Mouse (Mus musculus) induced T-regulatory cell, adult 2 months (primary cell): Measurements from ENCODE around the gene Pemt.
"Not testable (repeated sequence)": the region's sequence is repeated elsewhere in the genome, so short reads cannot be mapped to it uniquely, and the experiment has no call there.

Experiments used
- DNase-seq: peaks from one replicate; pipeline ENCODE4 v3.0.0-alpha.2; 2012; ENCODE audit warnings: low read depth

Pemt gene

DNA sequence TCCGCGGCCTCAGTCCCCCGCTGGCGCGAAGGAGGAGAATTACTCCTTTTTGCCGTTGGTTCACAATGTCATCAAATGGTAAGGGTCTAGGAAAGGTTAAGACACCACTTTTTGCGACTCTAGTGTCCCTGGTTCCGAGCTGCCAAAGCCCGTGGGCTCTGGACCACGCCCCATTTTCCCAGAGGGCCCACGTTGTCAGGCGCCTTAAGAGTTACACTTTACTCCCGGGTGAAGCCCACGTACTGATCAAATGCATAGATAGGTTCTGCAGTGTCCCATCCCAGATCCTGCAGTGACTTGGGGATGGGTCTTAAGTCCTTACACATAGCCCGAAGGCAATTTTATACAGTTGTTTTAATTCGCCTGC is 97.9 kb downstream of the Pemt start:
- DNase-seq, result no peak

DNA sequence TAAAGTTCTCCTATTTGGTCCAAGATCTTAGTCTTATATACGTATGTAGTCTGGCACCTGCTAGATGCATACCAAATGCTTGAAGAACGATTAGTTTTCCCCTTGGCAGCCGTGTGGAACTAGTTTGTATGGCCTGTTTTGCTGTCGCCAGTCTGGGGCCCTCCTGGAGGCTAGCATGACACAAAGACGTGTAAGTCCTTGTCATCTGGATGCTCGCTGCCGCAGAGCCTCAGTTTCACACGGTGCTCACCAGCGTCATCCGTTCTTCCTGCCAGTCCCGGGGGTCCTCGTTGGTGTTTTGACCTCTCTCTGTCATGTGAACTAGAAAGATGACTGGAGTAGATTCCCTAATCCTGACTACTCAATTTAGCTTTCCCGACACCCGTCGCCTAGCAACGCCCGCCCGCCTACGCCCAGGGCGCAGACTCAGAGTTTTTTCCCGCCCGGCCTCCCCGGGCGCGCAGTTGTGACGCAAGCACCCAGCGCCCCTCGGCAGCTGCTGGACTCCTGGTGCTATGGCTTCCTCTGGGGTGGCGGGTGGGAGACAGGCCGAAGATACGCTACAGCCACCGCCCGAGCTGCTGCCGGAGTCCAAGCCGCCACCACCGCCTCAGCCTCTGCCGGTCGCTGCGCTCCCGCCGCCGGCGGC is 98.4 kb downstream of the Pemt start, which contains the start of gene Med9:
TSS of gene Med9 (plus strand) at position 455 of the 649 bp plus-strand sequence.
- peak; percentile 91 for DNase-seq

DNA sequence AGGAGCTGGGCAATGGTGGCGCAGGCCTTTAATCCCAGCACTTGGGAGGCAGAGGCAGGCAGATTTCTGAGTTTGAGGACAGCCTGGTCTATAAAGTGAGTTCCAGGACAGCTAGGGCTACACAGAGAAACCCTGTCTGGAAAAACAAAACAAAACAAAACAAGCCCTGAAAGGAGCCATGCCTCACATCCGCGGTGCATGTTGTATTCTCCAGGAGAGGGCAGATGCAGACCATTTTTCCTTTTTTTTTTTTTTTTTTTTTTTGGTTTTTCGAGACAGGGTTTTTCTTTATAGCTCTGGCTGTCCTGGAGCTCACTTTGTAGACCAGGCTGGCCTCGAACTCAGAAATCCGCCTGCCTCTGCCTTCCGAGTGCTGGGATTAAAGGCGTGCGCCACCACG is 101.4 kb downstream of the Pemt start:
- DNase-seq, result not testable (repeated sequence)

DNA sequence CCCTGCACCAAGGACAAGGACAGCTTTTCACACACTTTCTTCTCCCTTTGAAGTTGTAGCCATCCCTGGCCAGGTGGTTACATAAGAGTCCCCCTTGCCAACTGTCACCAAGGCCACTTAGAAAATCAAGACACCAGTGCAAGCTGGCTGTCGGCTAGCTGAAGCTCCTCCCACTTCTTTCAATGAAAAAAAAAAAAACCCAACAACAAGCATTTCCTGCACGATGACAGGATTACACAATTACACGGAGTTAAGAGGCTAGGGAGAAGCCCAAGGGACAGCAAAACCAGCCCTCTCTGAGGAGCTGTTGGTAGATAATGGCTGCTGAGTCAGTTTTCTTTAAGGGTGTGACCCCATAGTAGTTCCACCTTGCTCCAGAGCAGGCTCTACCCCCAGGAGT is 104.9 kb downstream of the Pemt start:
- DNase-seq, result no peak

DNA sequence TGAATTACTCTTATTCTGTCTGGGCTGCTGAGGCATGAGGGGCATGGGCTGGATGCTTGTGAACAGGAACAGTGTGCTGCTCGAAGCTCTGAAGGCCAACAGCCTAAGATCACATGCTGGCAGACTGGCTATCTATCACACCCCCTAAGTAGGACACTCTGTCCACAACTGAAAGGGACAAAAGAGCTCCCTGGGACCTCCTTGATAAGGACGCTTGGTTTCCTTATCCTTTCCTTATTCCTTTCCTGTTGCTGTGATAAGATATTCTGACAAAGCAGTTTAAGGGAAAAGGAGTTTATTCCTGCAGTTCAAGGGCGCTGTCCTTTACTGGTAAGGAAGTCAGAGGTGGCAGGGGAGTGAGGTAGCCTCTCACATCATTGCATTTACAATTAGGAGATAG is 105.6 kb downstream of the Pemt start:
- DNase-seq, result no peak

DNA sequence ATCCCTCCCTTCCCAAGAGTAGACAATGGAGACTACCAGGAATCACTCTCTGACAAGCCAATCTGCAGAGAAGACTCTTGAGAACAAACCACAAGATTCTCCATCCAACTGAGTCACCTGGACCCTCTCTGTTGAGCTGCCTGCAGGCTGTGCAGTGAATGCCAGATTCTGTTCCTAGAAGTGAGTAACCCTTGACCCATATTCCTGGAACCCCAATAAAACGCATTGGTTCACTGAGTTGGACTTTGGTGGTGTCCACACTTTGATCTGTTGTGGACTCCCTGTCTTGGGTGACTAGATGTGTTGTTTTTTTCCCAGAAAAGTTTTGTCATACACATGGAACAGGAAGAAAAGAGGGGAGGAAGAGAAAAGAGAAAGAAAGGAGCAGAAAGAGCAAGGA is 106.5 kb downstream of the Pemt start:
- no peak for DNase-seq

DNA sequence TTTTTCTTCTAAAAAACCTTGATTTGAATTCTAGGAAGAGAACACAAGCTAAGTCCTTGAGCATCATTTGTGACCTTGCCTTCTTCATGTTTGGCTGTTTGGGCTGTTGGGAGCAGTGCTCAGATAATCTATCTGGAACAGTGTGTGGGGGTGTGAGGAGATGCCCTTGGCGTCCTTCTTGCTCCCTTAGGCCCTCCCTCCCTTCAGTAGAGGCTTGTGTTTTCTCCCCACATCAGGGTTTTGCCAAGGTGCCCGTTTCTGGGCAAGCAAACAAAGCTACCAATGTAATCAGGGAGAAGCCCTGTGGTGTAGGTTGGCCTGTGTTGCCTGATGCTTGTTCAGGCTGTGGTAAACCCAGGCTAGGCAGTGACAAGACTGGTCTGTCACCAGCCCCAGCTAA is 108.7 kb downstream of the Pemt start:
- DNase-seq, result no peak

DNA sequence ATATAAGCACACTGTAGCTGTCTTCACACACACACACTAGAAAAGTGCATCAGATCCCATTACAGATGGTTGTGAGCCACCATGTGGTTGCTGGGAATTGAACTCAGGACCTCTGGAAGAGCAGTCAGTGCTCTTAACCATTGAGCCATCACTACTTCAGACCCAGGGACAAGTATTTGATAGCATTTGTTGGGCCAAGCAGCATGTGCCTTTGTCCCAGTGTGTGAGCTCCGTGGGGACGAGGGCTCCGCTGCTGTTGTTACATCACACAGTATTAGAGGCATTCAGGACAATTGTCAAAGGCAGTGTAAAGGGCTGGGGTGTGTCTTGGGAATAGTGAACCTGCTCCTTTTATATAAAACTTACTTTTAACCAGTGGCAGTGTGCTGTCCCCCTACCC is 109.3 kb downstream of the Pemt start:
- no peak for DNase-seq

DNA sequence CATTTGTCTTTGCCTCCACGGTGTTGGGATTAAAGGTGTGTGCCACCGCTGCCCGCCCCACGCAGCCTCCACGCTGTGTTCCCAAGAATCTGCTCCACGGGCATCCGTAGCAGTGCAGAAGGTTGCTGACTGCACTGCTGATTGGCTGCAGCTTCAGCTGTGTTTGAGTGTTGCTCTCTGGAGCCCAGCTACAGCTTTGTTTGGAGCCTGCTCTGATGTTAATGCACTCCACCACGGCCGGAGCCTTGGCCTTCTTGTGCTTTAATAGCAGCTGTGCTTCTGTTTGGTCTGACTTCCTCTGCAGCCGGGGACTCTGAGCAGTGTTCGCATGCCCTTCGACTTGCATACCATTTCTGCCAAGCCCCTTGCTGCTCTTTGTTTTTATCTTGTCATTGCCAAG is 112.3 kb downstream of the Pemt start:
- DNase-seq, result no peak

DNA sequence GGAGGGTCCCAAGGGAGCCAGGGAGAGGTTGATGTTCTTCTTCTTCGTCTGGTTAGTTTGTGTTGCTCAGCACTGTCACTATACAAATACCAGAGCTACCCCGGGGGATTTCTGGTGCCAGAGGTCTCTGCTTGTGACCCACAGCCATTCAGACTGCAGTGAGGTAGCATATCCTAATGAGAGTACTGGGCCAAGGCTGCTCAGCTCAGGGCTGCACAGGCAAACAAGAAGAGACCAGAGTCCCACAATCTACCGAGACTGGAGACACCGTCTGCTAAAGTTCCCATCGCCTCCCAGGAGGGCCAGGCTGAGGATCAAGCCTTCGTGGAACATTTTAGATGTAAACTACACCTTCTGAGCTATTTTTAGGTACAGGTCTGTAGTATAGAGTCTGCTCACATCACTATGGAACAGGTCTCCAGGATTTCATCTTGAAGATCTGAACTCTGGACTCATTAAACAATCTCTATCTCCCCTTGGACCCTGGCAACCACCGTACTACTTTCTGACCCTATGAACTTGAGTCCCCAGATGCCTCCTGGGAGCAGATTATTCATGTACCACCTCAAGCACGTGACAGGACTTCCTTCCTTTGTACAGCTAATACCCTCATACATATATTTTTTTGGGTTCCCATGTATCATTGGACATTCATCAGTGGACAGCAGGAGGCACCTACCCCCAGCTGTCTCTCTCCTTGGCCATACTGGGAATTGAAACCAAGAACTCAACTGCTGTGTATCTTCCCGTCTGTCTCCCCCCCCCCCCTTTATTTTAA is 113.5 kb downstream of the Pemt start:
- DNase-seq, result no peak

DNA sequence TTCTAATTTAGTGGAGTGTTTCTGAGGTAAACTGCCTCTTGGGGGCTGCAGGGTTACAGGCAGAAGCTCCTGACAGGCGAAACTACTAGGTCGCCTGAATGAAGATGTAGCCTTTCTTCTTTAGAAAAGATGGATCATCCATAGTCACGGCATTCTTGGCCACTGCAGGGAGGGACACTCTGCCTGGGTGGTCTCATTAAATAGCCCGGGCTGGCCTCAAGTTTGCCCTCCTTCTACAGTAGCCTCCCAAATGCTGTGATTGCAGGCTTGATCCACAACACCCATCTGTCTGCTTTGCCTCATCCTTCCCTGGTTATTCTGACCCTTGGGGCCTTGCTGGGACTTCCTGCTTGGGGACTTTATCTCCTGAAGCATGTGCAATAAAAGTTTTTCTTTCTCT is 116.3 kb downstream of the Pemt start:
- no peak for DNase-seq

DNA sequence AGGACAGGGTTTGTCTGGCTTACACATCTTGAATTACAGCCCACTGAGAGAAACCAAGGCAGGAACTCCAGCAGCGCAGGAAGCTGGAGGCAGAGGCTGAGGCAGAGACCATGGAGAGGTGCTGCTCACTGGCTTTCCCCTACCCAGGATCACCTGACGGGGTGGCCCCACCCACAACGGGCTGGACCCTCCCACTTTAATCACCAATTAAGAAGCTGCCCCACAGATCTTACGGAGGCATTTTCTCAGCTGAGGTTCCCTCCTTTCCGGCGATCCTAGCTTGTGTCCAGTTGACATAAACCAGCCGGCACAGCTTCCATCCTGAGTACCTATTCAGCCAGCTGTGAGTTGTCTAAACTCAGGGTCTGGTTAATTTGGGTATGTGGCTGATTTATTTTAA is 125.0 kb downstream of the Pemt start:
- no peak for DNase-seq
